Mouse (Mus musculus) thymus, adult 2 months (tissue): ENCODE measurements at regions not wholly inside any gene's neighbourhood (a gene's known extent, or its start where the extent isn't known, plus 50 kb on each side); places are given as distances from the start of the nearest gene placed in this dataset.

Experiments used
- DNase-seq: peaks from one replicate; pipeline ENCODE4 v3.0.0; 2021
- H3K27ac ChIP-seq: fragments of 200-500 bp; 2 replicates; pipeline ENCODE4 v1.5.1; 2012; ENCODE audit warnings: low read length, control low read depth; ENCODE audit not compliant: control insufficient read depth, insufficient read depth
- H3K27me3 ChIP-seq: fragments of 200-500 bp; 2 replicates; pipeline ENCODE4 v1.6.1; 2012; ENCODE audit warnings: mild to moderate bottlenecking, low read length, moderate library complexity, mixed read lengths; ENCODE audit not compliant: control insufficient read depth, insufficient read depth
- H3K36me3 ChIP-seq: fragments of 200-500 bp; 2 replicates; pipeline ENCODE4 v1.6.1; 2012; ENCODE audit warnings: mild to moderate bottlenecking, low read length, moderate library complexity; ENCODE audit not compliant: control insufficient read depth, insufficient read depth
- H3K4me1 ChIP-seq: fragments of 200-500 bp; replicated peaks from 2 replicates; pipeline ENCODE4 v1.6.1; 2012; ENCODE audit warnings: low read length; ENCODE audit not compliant: control insufficient read depth, insufficient read depth
- H3K4me3 ChIP-seq: fragments of 200-500 bp; 2 replicates; pipeline ENCODE4 v1.5.1; 2012; ENCODE audit warnings: mild to moderate bottlenecking, low read length, control low read depth, moderate library complexity; ENCODE audit not compliant: control insufficient read depth, insufficient read depth
- CTCF ChIP-seq: fragments of 200-500 bp; IDR thresholded peaks from 2 replicates; pipeline ENCODE4 v1.5.1; 2012; ENCODE audit warnings: mild to moderate bottlenecking, control low read depth, low read length, moderate library complexity, borderline replicate concordance; ENCODE audit not compliant: control insufficient read depth, poor library complexity, insufficient read depth; ENCODE audit errors: extremely low read depth
- POLR2A ChIP-seq: fragments of 200-500 bp; IDR thresholded peaks from 2 replicates; pipeline ENCODE4 v1.6.1; 2012; ENCODE audit warnings: mild to moderate bottlenecking, low read length, control low read depth, moderate library complexity; ENCODE audit not compliant: control insufficient read depth, poor library complexity, insufficient read depth; ENCODE audit errors: extremely low read depth
- WGBS: fragments of 180-500 bp; shearing (Covaris S2); methylation state at CpG from one replicate; pipeline ENCODE4 v1.1.7; 2018; 5-methylcytosine and 5-hydroxymethylcytosine counted together

GRCm38 (mm10) chr4:135046619-135047018 lies 73.8 kb upstream of the Runx3 start:
- H3K27ac ChIP-seq: no peak overlapping the region
- no peak overlapping the region for H3K4me3 ChIP-seq
- TF ChIP-seq CTCF: no peak
- no peak for TF ChIP-seq POLR2A
- no peak for DNase-seq
- no peaks in the 10 kb centered on the region for H3K36me3 ChIP-seq
- no peaks in the 10 kb centered on the region for H3K27me3 ChIP-seq
- peaks cover 3% of the 10 kb centered on the region; the same call in 1 of the 2 replicates for H3K4me1 ChIP-seq
- 94% methylated on average over 7 of the region's 7 CpGs for WGBS

DNA sequence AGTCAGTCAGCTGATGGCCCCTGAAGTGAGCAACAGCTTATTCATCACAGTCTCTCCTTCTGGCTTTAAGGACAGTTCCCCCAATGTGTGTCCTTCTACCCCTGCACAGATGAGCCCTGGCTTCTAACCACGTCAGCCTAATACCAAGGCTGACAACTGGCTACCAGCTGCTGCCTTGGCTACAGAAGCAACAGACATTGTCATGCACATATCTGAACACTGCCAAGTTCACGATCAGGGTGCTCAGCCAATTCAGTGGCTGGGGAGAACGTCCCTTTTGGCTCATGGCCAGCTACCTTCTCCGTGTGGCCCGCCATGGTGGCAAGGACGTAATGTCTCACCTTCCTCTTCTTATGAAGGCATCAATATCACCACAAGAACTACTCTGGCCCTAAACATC lies 73.2 kb upstream of the Runx3 start:
- Histone ChIP-seq H3K36me3 (no peaks in the 10 kb centered on the region), H3K27ac (no peak overlapping the region), H3K4me3 (no peak overlapping the region), H3K4me1 (peaks cover 3% of the 10 kb centered on the region; the same call in 1 of the 2 replicates), H3K27me3 (no peaks in the 10 kb centered on the region)
- WGBS: 71% methylated on average over 6 of the region's 6 CpGs
- no peak for TF ChIP-seq POLR2A
- TF ChIP-seq CTCF: no peak
- DNase-seq: no peak

DNA sequence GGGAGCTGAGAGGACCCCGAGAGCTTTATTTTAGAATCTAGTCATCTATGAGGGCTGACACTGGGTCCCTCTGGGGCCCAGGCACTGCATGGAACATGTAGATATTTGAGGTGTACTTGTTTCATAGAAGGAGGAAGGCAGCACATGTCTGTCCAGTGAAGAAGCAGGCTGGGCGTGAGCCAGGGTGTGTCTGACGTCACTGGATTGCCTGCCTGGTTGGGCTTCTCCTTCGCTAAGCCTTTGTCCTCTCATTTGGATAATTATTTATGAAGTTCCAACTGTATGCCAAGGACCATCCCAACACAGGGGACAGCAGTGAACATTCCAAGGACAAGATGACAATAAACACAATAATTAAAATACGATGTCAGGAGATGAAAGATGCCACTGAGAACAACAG lies 72.7 kb upstream of the Runx3 start:
- 94% methylated on average over 5 of the region's 5 CpGs for WGBS
- peaks cover 3% of the 10 kb centered on the region; the same call in 1 of the 2 replicates for H3K4me1 ChIP-seq
- H3K27ac ChIP-seq: no peak overlapping the region
- no peaks in the 10 kb centered on the region for H3K27me3 ChIP-seq
- H3K36me3 ChIP-seq: no peaks in the 10 kb centered on the region
- no peak for DNase-seq
- TF ChIP-seq CTCF: no peak
- TF ChIP-seq POLR2A: no peak
- H3K4me3 ChIP-seq: no peak overlapping the region

- Histone ChIP-seq H3K27ac (no peak overlapping the region), H3K27me3 (no peaks in the 10 kb centered on the region), H3K4me3 (no peak overlapping the region), H3K36me3 (no peaks in the 10 kb centered on the region), H3K4me1 (peaks cover 10% of the 10 kb centered on the region)
- no peak for DNase-seq
- TF ChIP-seq CTCF (no peak), POLR2A (no peak)
- WGBS: 96% methylated on average over 10 of the region's 10 CpGs
Measured at GRCm38 (mm10) chr4:135049924-135050323, 70.5 kb upstream of the Runx3 start.

DNA sequence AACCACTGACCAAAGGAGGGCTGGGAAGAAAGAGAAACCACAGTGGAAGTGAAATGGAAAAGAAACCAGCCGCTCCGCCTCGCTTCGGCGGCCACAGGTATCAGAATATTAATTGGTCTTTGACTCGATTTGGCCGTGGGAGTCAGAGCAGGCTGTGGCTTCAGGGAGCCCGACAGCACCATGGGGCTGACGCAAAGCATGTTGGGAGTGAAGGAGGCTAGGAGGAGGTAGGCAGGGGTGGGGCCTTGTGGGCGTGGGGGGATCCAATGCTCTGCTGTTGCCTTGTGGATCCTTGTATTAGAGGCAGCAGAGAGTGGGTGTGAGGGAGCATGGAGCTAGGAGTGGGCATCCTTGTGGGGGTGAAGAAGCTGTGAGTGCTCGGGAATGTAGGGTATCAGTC lies 69.0 kb upstream of the Runx3 start:
- Histone ChIP-seq H3K27me3 (no peaks in the 10 kb centered on the region), H3K4me3 (no peak overlapping the region), H3K36me3 (no peaks in the 10 kb centered on the region), H3K27ac (no peak overlapping the region), H3K4me1 (peaks cover 10% of the 10 kb centered on the region)
- TF ChIP-seq CTCF (no peak), POLR2A (no peak)
- 34% methylated on average over 11 of the region's 11 CpGs for WGBS
- DNase-seq: no peak

GRCm38 (mm10) chr4:135053585-135053984 lies 66.9 kb upstream of the Runx3 start:
- no peak for DNase-seq
- Histone ChIP-seq H3K27me3 (no peaks in the 10 kb centered on the region), H3K4me3 (no peak overlapping the region), H3K4me1 (peaks cover 10% of the 10 kb centered on the region), H3K36me3 (no peaks in the 10 kb centered on the region), H3K27ac (no peak overlapping the region)
- TF ChIP-seq CTCF: no peak
- no peak for TF ChIP-seq POLR2A
- WGBS: 34% methylated on average over 11 of the region's 11 CpGs

DNA sequence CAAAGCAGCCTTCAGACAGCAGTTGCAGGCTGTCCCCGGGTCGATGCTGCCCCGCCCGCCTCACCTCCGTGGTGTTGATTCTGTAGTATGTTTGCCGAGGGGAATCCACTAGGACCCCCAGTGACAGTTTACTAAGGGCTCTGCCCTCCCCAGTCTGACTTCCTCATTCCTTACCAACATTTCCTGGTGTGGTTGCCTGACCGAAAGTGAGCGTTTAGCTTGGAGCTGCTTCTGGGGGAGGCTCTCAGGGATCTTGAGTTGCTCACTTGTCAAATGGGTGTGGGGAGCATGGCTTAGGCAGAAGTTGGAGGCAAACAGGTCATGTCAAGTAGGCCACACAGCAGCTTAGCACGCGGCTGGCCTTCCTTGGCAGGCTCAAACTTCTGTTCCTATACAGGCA lies 66.1 kb upstream of the Runx3 start:
- Histone ChIP-seq H3K4me1 (peaks cover 10% of the 10 kb centered on the region), H3K4me3 (no peak overlapping the region), H3K36me3 (no peaks in the 10 kb centered on the region), H3K27me3 (no peaks in the 10 kb centered on the region), H3K27ac (no peak overlapping the region)
- DNase-seq: no peak
- TF ChIP-seq POLR2A: no peak
- no peak for TF ChIP-seq CTCF
- 23% methylated on average over 10 of the region's 10 CpGs for WGBS
